Mouse (Mus musculus): Measurements from ENCODE around the gene Plxnc1. TPM values are rescaled to one million over a fixed set of nuclear protein-coding genes. Genes with fewer than 3 reads are reported as not detected.

Plxnc1 gene
- polyA plus RNA-seq, 1 experiment = 16.7 TPM

DNA sequence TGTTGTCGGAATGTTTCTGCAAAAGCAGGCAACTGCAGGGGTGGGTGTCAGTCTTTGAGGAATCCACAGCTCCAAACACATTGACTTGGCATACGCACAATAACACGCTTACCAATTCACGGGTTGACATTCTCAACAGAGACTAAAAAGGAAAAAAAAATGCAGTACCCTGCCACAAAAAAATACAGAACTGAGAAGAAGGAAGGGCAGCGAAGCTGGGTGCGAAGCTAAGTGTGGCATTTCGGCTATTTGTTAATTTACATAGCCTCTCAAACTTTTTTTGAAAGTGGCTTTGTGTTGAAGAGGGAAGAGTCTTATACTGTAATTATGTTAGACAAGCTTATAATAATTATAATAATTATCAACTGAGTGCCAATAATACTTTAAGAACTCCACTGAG is 13.1 kb upstream of the Plxnc1 start:
- no peak for DNase-seq (ENCODE audit: extremely low spot score in 1 of 2, low spot score in 1 of 2)

DNA sequence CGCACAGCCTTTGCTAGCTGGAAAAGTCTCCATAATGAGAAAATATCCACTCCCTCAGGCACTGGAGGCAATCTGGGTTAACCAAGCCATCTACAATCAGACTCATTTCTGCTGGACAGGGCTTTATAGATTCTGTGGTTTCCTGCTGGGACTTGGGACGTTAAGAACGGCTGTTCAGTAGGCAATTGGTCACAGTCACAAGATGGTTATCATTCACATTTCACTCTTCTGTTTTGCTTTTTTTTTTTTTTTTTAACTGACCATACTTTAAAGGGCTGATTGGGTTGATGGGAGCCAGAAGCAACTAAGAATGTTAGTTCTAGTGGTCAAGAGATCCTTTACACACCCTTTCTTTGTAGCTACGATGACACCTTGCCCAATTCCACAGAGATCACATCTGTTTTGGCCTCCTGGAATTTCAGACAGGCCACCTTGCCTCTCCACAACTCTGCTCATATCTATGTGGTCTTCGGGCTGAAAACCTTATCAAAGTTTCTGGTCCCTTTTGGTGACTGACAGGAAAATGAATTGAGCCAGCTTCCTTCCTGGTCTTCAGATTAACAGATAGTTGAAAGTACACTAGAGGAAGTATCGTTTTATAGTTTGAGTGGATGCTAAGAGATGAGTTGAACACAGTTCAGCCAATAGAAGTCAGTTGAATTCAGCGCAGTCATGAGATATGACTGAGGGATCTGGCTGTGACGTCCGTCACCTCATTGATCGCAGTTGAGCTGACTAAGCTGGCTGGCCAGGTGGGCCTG is 3.5 kb upstream of the Plxnc1 start:
- DNase-seq (ENCODE audit: extremely low spot score in 1 of 2, low spot score in 1 of 2) = no peak

GRCm38 (mm10) chr10:94947386-94947785 is 2.8 kb upstream of the Plxnc1 start:
- DNase-seq (ENCODE audit: extremely low spot score in 1 of 2, low spot score in 1 of 2) = no peak

DNA sequence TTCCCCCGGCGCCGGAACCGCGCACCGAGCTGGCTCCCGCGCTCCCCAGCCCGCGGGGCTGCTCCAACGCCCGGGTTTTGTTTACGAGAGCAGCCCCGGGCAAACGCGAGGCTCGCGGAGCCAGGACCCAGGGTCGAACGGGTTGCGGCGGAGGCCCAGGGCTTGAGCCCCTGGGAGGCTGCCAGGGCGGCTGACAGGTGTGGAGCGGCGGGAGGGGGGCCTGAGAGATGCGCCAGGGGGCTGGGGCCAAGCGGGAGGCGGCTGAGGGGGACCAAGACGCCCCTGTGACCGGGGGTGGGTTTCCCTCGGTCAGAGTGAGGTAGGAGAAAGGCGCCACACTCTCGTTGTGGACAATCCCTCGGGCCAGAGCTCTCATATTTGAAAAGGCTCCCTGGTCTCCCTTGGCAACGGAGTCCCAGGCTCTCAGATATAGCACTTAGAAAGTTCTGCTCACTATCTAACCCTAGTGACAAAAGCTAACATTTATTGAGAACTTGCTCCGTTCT is 624 bp upstream of the Plxnc1 start:
- peak in 1 of 2 experiments; percentile 48 for DNase-seq (ENCODE audit: extremely low spot score in 1 of 2, low spot score in 1 of 2)

GRCm38 (mm10) chr10:94943846-94944690 is 567 bp downstream of the Plxnc1 start:
- DNase-seq (ENCODE audit: extremely low spot score in 1 of 2, low spot score in 1 of 2) = peak in 1 of 2 experiments; percentile 53

- peak in 1 of 2 experiments; percentile 47 for DNase-seq (ENCODE audit: extremely low spot score in 1 of 2, low spot score in 1 of 2)
These were observed 1.2 kb downstream of the Plxnc1 start for GRCm38 (mm10) chr10:94943401-94943845.

DNA sequence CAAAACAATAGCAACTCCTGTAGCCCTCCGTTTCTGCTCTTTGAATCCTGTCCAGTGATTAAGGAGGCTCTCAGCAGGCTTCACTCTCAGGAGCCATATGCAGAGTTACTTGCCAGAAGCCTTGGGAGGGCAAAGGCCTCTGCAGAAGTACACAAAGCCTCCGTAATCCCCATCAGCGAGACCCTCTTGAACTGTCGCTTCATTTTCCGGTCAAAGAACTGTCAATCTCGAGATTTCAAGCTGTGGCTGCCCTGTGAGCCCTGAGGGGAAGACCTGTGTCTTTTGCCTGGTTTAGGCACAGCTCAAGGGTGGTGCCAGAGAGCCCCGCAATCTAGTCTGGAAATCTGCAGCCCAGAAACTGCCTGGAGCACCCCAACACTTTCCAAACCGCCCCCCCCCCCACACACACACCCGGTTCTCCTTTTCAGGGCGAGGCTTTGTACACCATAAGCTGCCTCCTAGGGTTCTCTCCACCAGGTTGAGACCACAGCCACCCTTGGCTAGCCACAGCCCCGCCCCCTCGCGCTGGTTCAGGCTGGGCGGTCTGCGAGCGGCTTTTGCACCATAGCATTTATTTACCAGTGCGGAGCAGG is 2.1 kb downstream of the Plxnc1 start:
- DNase-seq (ENCODE audit: extremely low spot score in 1 of 2, low spot score in 1 of 2) = no peak

DNA sequence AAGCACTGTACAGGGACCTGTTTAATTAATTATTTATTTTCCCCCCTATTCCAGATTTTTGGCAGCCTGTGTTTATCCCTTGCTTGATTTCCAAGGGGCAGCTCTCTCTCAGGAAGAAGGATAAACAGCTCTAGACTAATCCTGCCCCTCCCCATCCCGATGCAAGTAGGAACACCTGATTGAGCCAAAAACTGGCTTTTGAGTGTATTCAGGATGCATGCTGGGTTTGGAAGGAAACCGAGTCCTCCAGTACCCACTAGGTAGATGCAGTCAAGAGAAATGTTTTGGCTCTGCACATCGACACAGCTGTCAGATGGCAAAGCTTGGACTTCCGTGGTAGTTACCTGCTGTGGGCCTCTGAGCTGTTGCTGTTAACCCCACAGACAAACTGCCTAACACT is 3.1 kb downstream of the Plxnc1 start:
- DNase-seq (ENCODE audit: extremely low spot score in 1 of 2, low spot score in 1 of 2) = no peak

DNA sequence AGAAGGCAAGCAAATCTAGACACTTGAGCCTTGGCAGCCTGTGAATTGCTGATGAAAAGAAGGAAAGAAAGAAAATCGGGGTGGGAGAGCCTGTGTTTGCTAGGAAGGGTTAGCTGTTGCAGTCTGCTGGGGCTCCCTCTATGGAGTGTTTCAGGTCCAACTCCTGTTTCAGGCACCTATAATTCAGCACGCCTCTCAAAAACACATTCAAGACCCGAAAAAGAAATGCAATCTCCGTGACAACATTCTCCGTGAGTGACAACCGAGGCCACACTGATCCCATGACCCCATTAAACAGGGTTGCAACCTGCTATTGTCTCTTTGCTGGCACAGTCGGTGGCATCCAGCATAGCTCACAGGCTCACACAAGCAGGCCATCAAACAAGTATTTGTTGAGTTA is 3.8 kb downstream of the Plxnc1 start:
- DNase-seq (ENCODE audit: extremely low spot score in 1 of 2, low spot score in 1 of 2) = no peak

GRCm38 (mm10) chr10:94940061-94940460 is 4.6 kb downstream of the Plxnc1 start:
- DNase-seq (ENCODE audit: extremely low spot score in 1 of 2, low spot score in 1 of 2) = no peak

GRCm38 (mm10) chr10:94938899-94939298 is 5.7 kb downstream of the Plxnc1 start:
- DNase-seq (ENCODE audit: extremely low spot score in 1 of 2, low spot score in 1 of 2) = no peak

GRCm38 (mm10) chr10:94938320-94938719 is 6.3 kb downstream of the Plxnc1 start:
- no peak for DNase-seq (ENCODE audit: extremely low spot score in 1 of 2, low spot score in 1 of 2)

DNA sequence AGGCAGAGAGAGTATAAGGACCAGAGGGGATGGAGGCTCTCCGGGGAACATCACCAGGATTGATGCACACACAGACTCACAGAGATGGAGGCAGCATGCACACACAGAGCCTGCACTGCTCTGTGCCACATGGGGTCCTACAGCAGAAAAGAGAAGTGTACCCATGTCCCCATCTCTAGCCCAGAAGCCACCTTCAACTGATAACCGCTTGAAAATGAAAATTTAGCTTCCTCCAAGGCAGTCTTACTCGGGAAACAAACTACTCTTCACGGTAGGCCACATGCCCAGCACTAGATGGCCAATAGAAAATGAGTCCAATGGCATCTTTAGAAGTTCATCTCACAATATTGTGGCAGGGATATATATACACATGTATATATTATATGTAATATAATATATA is 9.4 kb downstream of the Plxnc1 start:
- no peak for DNase-seq (ENCODE audit: extremely low spot score in 1 of 2, low spot score in 1 of 2)

GRCm38 (mm10) chr10:94934151-94934614 is 10.5 kb downstream of the Plxnc1 start:
- no peak for DNase-seq (ENCODE audit: extremely low spot score in 1 of 2, low spot score in 1 of 2)

GRCm38 (mm10) chr10:94931961-94932832 is 12.4 kb downstream of the Plxnc1 start:
- no peak for DNase-seq (ENCODE audit: extremely low spot score in 1 of 2, low spot score in 1 of 2)

DNA sequence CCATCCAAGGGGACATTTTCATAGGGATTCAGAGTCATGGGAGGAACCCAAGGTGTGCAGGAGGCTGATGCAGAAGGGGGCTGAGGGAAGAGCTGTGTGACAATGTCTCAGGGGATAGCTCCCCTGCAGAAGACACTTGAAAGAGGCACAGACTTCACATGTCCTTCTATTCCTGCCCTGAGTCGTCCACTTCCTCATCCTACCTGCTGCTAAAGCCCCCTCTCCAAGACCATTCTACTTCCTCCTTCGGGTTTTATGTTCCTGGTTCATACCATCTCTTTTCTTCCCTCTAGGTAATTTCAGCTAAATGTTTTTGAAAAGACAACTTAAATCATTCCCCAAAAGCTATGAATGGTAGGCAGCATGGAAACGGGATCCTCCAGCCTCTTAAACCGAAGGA is 16.5 kb downstream of the Plxnc1 start:
- DNase-seq (ENCODE audit: extremely low spot score in 1 of 2, low spot score in 1 of 2) = no peak

GRCm38 (mm10) chr10:94926297-94926696 is 18.3 kb downstream of the Plxnc1 start:
- DNase-seq (ENCODE audit: extremely low spot score in 1 of 2, low spot score in 1 of 2) = no peak

DNA sequence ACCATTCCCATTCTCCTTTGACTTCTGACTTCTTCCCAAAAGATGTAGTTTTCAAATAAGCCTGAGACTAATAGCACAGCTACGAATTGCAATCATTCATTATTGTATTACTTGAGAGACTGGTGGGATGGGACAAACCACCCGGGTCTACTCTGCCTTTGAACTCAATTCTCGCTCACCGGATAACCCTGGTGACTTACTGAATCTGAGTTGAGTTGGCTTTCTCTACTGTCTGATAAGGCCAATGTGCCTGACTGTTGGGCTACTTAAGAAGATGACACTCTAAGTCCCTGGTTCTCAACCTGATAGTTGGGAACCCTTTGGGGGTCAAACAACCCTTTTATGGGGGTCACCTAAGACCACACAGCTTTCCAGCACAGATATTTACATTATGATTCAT is 19.8 kb downstream of the Plxnc1 start:
- no peak for DNase-seq (ENCODE audit: extremely low spot score in 1 of 2, low spot score in 1 of 2)

DNA sequence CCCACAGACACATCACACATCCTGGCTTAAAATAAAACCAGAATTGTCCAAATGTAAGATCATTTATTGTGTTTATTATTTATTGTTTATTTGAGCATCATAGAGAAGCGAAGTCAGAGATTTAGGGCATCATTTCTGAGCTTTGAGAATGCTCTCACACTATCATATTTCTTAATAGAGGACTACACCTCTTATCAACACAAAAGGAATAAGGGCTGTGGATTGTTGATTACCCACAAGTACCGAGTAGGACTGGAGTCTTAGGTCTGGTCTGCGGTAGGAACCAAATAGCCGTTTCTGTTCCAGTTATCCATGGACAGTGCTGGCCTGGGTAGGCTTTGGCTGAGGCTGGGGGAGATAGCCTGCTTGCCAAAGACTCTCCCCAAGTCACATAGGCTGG is 20.2 kb downstream of the Plxnc1 start:
- no peak for DNase-seq (ENCODE audit: extremely low spot score in 1 of 2, low spot score in 1 of 2)

GRCm38 (mm10) chr10:94923337-94923762 is 21.3 kb downstream of the Plxnc1 start:
- DNase-seq (ENCODE audit: extremely low spot score in 1 of 2, low spot score in 1 of 2) = no peak

Data from frontal cortex, adult 2 months (tissue).